In genomic region chr15:80462106-80462505, GRCm38 (mm10) we compare ENCODE assay signal across 8 mouse cellular contexts.
DNase-seq lines count a peak whose midpoint lies in the region; ATAC-seq and TF ChIP-seq lines count a peak whose summit lies in the region.

No protein-coding gene starts in this region.

- H3K9ac ChIP-seq in lung, embryonic 14.5 days: no peak overlapping the region
- H3K9ac ChIP-seq in embryonic facial prominence, embryonic 15.5 days: no peak overlapping the region
- no peak overlapping the region for H3K9ac ChIP-seq in midbrain, embryonic 16.5 days (ENCODE audit: low read depth, low read length)

- WGBS in lung, embryonic 14.5 days: 3% methylated on average over 9 of the region's 9 CpGs
- 8% methylated on average over 9 of the region's 9 CpGs for WGBS in lung, adult 2 months
- 2% methylated on average over 9 of the region's 9 CpGs for WGBS in embryonic facial prominence, embryonic 15.5 days
- under 1% methylated on average over 9 of the region's 9 CpGs for WGBS in midbrain, embryonic 16.5 days

- H3K27ac ChIP-seq in lung, embryonic 14.5 days (ENCODE audit: low read depth): no peak overlapping the region
- no peak overlapping the region for H3K27ac ChIP-seq in embryonic facial prominence, embryonic 15.5 days (replicated peaks)
- no peak overlapping the region for H3K27ac ChIP-seq in midbrain, embryonic 16.5 days (ENCODE audit: low read length)

- H3K4me2 ChIP-seq in lung, embryonic 14.5 days: peak overlapping the region; percentile 52
- H3K4me2 ChIP-seq in embryonic facial prominence, embryonic 15.5 days (replicated peaks): peak overlapping the region; percentile 44
- no peak overlapping the region for H3K4me2 ChIP-seq in midbrain, embryonic 16.5 days (ENCODE audit: low read length)

- peak; percentile 73 for DNase-seq in lung, embryonic 14.5 days
- DNase-seq in lung, adult 2 months: no peak
- peak; percentile 56 for DNase-seq in kidney, postnatal 10 days
- DNase-seq in ovary, postnatal 14 days (ENCODE audit: low spot score): no peak
- DNase-seq in cerebellum, adult 11 months: no peak
- no peak for DNase-seq in right cerebral cortex, postnatal 4 days

- H3K4me1 ChIP-seq in lung, embryonic 14.5 days (ENCODE audit: insufficient read depth): no peaks in the 10 kb centered on the region
- peaks cover 3% of the 10 kb centered on the region; the same call in 1 of the 2 replicates for H3K4me1 ChIP-seq in lung, adult 2 months (ENCODE audit: control insufficient read depth, insufficient read depth, low read length)
- H3K4me1 ChIP-seq in embryonic facial prominence, embryonic 15.5 days: peaks cover 4% of the 10 kb centered on the region; the same call in 1 of the 2 replicates
- H3K4me1 ChIP-seq in midbrain, embryonic 16.5 days (ENCODE audit: control insufficient read depth, insufficient read depth, low read length): peaks cover 8% of the 10 kb centered on the region; the same call in 1 of the 2 replicates

- H3K36me3 ChIP-seq in lung, embryonic 14.5 days (ENCODE audit: insufficient read depth): no peaks in the 10 kb centered on the region
- no peaks in the 10 kb centered on the region for H3K36me3 ChIP-seq in embryonic facial prominence, embryonic 15.5 days
- no peaks in the 10 kb centered on the region for H3K36me3 ChIP-seq in midbrain, embryonic 16.5 days (ENCODE audit: control insufficient read depth, insufficient read depth, low read length)

- 0 out of 2 replicates have a peak, but pooled peaks cover 5% of the 10 kb centered on the region for H3K27me3 ChIP-seq in lung, embryonic 14.5 days (ENCODE audit: insufficient read depth, low read length)
- H3K27me3 ChIP-seq in embryonic facial prominence, embryonic 15.5 days: peaks cover 12% of the 10 kb centered on the region
- peaks cover 4% of the 10 kb centered on the region; the same call in 1 of the 2 replicates for H3K27me3 ChIP-seq in midbrain, embryonic 16.5 days (ENCODE audit: control insufficient read depth, insufficient read depth, low read depth, low read length)

- H3K4me3 ChIP-seq in lung, embryonic 14.5 days (ENCODE audit: low read depth, low read length): 0 out of 2 replicates have a peak overlapping the region, but pooled peaks have one; percentile 18
- no peak overlapping the region for H3K4me3 ChIP-seq in lung, adult 2 months (replicated peaks; ENCODE audit: extremely low read depth, low read depth, low read length)
- H3K4me3 ChIP-seq in embryonic facial prominence, embryonic 15.5 days (replicated peaks): peak overlapping the region; percentile 16; the same call in 1 of the 2 replicates
- H3K4me3 ChIP-seq in midbrain, embryonic 16.5 days (ENCODE audit: low read depth, low read length): no peak overlapping the region

- no peak for TF ChIP-seq CTCF in lung, embryonic 14.5 days (IDR thresholded peaks at IDR 0.05; ENCODE audit: low read depth)
- TF ChIP-seq CTCF in lung, adult 2 months (IDR thresholded peaks at IDR 0.05; ENCODE audit: insufficient read depth, low read length): no peak

- no peaks in the 10 kb centered on the region for H3K9me3 ChIP-seq in lung, embryonic 14.5 days (ENCODE audit: low read depth, low read length)
- no peaks in the 10 kb centered on the region for H3K9me3 ChIP-seq in embryonic facial prominence, embryonic 15.5 days (replicated peaks)
- H3K9me3 ChIP-seq in midbrain, embryonic 16.5 days (replicated peaks; ENCODE audit: control insufficient read depth, low read length, poor library complexity, severe bottlenecking): no peaks in the 10 kb centered on the region

- no peak for TF ChIP-seq POLR2A in lung, adult 2 months (IDR thresholded peaks at IDR 0.05; ENCODE audit: borderline replicate concordance, extremely low read depth, low read depth, low read length)

- ATAC-seq in lung, embryonic 14.5 days (ENCODE audit: insufficient read depth): peak; percentile 62
- peak; percentile 34; the same call in 1 of the 2 replicates for ATAC-seq in embryonic facial prominence, embryonic 15.5 days (ENCODE audit: insufficient number of reproducible peaks, low FRiP score, low TSS enrichment, low read depth)
- ATAC-seq in midbrain, embryonic 16.5 days: peak; percentile 23; the same call in 1 of the 2 replicates

Comparison
In these comparisons a context has a peak if more than half of its experiments do, and no peak if none do; other contexts are left out.
1. DNase-seq: peak in lung, embryonic 14.5 days (single experiment) and kidney, postnatal 10 days (single experiment); none in lung, adult 2 months (single experiment), ovary, postnatal 14 days (single experiment), cerebellum, adult 11 months (single experiment) and right cerebral cortex, postnatal 4 days (single experiment).
2. H3K4me3 ChIP-seq: peak in lung, embryonic 14.5 days (single experiment) and embryonic facial prominence, embryonic 15.5 days (single experiment); none in lung, adult 2 months (single experiment) and midbrain, embryonic 16.5 days (single experiment).
3. Peak in every context shown above with its lines, with median percentiles within 50 percentile points of each other: ATAC-seq.